Mouse (Mus musculus) layer of hippocampus, postnatal 25 days (tissue): ENCODE measurements at regions not wholly inside any gene's neighbourhood (a gene's known extent, or its start where the extent isn't known, plus 50 kb on each side); places are given as distances from the start of the nearest gene placed in this dataset.

ENCODE experiments used
- DNase-seq, 2 experiments: peaks; one replicate each; pipeline ENCODE4 v3.0.0; 2022; ENCODE audit warnings: mixed read lengths in 2 of 2, low spot score in 1 of 2; ENCODE audit errors: extremely low spot score in 1 of 2

DNA sequence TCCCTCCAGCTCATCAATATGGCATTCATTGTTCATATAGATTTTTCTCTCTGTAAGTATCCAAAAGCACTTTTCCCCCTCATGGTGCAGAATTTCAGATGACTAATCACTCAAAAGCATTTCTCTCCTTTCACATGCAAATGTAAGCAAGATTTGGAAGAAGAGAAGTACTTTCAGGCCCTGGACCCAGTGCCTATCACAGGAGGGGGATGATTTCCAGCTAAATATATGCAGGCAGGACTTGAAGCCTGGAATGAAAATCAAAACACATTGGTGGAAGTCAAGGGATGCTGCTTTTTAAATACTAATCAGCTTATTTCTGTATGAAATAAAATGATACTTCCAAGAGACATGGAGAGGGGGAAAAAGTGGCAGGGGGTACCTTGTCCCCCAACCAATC lies 195.9 kb upstream of the Gm49339 start:
- DNase-seq, result no peak

DNA sequence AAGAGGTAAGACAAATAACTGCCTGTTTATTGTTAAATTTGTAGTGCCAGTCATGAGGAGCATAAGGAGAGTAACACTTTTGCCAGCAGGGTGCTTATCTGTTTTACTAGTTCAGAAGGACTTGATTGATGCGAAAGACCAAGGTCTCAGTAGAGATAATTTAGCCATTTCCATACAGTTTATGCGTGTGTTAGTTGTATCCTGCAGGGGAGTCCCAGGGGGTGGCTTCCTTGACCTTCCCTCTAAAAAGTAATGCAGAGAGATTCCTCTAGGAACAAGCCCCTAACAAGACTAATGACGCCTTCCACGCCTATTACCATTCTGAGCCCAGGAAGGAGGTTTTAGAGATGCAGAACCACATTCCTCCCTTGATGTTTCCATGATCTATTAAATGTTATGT lies 192.6 kb upstream of the Gm49339 start:
- DNase-seq, result no peak

DNA sequence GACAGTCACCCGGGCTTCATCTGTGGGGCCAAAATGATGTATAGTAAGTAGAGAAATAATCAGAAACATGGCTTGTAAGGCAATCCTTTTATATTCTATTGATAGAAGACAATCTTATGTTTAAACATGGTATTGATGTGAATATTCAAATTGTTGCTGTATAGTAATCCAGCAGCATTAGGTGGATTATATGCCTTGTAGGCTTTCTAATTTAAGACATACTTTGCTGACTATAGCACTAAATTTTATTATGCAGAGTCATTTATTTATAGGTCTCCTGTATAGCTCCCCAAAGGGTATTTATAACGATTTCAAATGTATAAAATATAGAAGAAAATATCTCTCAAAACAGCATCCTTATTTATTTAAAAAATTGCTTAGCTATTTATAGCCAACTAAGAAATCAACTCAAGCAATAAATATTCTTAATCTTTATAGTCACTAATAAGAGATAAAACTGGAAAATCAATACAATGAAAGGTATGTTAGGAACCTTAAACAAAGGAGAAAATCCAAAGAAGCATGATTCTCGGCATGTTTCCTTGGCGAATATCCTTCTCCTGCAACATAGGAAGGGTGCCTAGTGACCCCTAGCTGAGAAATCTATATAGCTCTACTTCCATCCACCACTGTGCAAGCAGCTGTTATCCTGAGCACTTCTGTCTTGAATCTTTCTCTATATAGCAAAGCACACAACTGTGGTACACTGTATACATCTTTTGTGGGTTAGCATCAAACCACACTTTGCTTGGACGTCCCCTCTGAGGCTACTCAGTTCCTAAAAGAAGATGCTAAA lies 188.8 kb upstream of the Gm49339 start:
- DNase-seq, result no peak

DNA sequence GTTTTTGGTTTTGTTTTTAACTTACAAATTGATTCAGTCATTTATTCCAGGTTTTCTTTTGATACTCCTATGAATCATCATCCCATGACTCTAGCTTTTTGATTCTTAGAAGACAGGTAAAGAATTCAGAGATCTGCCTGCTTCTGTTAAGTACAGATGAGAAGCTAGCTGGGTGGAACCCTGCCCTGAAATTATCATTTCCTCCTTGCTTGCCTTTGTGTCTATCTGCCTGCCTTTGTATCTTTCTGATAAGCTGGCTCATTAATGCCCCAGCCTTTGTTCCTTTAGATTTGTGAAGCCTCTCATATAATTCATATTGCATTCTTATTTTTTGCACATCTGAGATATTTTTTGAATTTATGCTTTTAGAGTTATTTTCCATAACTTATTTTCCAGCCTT lies 167.6 kb upstream of the Gm49339 start:
- DNase-seq, result no peak

DNA sequence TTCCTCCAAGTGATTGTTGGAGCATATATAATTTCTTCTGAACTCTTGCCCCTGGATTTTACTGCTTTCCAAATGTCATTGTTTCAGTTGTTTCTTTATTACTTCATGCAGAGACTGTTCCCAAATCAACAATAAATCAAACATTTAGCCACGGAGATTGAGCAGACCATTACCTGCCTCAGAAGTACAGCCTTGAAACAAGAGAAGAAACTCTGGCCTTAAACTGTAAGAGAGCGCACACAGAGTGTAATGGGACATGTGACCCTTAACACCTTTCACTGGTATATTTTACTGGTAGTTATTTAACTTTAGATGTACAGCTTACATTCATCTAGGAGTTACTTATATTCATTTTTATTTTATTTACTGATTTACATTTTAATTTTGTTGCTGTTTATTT lies 160.2 kb upstream of the Gm49339 start:
- no peak for DNase-seq

DNA sequence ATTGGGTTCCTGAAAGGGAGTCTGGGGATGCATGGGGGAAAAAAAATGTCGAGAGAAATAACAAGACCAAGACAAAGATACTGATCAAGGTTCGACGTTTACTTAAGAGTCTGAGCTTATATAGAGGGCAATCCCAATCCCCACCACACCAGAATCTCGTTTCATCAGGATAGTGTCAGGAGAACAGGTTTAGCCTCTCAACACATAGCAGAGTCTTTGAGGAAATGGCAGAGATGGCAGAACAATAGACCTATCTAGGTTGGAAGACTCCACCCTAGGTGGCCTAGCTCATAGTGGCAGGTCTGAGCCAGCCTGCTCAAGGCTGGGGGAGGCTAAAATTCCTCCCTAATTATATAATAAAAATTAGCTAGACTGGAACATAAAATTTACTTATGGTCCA lies 151.6 kb upstream of the Gm49339 start:
- no peak for DNase-seq

DNA sequence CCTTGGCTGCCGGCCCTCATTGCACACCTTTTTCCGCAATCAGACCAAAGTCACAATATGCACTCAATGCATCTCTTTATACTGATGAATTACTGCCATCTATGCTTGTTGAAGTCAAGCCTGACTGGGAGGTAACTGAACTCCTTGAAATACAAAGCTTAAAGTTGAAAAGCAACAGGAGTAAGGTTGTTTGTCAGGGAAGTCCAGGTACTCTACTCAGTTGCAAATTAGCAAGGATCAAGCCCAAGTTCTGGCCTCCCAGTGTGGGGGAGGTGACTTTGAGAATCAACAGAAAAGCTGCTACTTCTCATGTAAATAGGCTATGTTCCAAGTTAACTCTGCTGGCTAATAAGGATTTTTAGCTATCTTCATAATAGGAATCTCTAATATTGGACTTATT lies 151.0 kb upstream of the Gm49339 start:
- DNase-seq, result no peak
